In genomic region chr13:46420095-46420494, GRCm38 (mm10) we compare ENCODE assay signal across 9 mouse cellular contexts. TPM values are rescaled to one million over a fixed set of nuclear protein-coding genes. Genes with fewer than 3 reads are reported as not detected.
DNase-seq lines count a peak whose midpoint lies in the region; ATAC-seq lines count a peak whose summit lies in the region.
"Had no signal": no experiment of that assay in that cellular context is flagged by ENCODE, and none has a peak within 500 bp of the region (broad histone marks: within the 10 kb centered on the region; RNA-seq: fewer than 3 reads in every experiment).

No protein-coding gene starts in this region.

- peak overlapping the region; percentile 99 for H3K27ac ChIP-seq in heart, embryonic 11.5 days (ENCODE audit: low read depth, low read length)
- H3K27ac ChIP-seq in embryonic facial prominence, embryonic 10.5 days (replicated peaks) = peak overlapping the region; percentile 54; the same call in 1 of the 2 replicates
- H3K27ac ChIP-seq in hindbrain, embryonic 10.5 days = peak overlapping the region; percentile 91
- H3K27ac ChIP-seq in midbrain, embryonic 14.5 days (replicated peaks; ENCODE audit: low read depth, low read length) = peak overlapping the region; percentile 45; the same call in 1 of the 2 replicates
- H3K27ac ChIP-seq: liver, embryonic 13.5 days had no signal

- H3K9me3 ChIP-seq in heart, embryonic 11.5 days (replicated peaks; ENCODE audit: control insufficient read depth, low read length) = no peaks in the 10 kb centered on the region
- no peaks in the 10 kb centered on the region for H3K9me3 ChIP-seq in embryonic facial prominence, embryonic 10.5 days
- H3K9me3 ChIP-seq in hindbrain, embryonic 10.5 days = no peaks in the 10 kb centered on the region
- no peaks in the 10 kb centered on the region for H3K9me3 ChIP-seq in midbrain, embryonic 14.5 days (ENCODE audit: control insufficient read depth, low read length)
- H3K9me3 ChIP-seq: liver, embryonic 13.5 days had no signal

- peak overlapping the region; percentile 99 for H3K9ac ChIP-seq in heart, embryonic 11.5 days (ENCODE audit: low read depth, low read length)
- H3K9ac ChIP-seq in midbrain, embryonic 14.5 days (replicated peaks; ENCODE audit: low read length) = peak overlapping the region; percentile 72; the same call in 1 of the 2 replicates
- H3K9ac ChIP-seq: liver, embryonic 13.5 days had no signal

- peak overlapping the region; percentile 67 for H3K4me2 ChIP-seq in heart, embryonic 11.5 days
- H3K4me2 ChIP-seq in midbrain, embryonic 14.5 days (ENCODE audit: low read length) = peak overlapping the region; percentile 91
- H3K4me2 ChIP-seq: liver, embryonic 13.5 days had no signal

- no peak for DNase-seq in heart, postnatal 36 days
- no peak for DNase-seq in embryonic facial prominence, embryonic 10.5 days (ENCODE audit: low spot score)
- DNase-seq in hindbrain, embryonic 10.5 days (ENCODE audit: low spot score) = peak; percentile 22
- DNase-seq in midbrain, embryonic 14.5 days = peak; percentile 31
- no peak for DNase-seq in right cerebral cortex, postnatal 25 days
- DNase-seq in frontal cortex, postnatal 36 days (ENCODE audit: low spot score in 2 of 2) = no peak
- DNase-seq: liver, embryonic 13.5 days had no signal

- H3K4me3 ChIP-seq in heart, embryonic 11.5 days (ENCODE audit: low read depth, low read length) = peak overlapping the region; percentile 79
- H3K4me3 ChIP-seq in embryonic facial prominence, embryonic 10.5 days = peak overlapping the region; percentile 70
- peak overlapping the region; percentile 70 for H3K4me3 ChIP-seq in hindbrain, embryonic 10.5 days
- H3K4me3 ChIP-seq in midbrain, embryonic 14.5 days (replicated peaks; ENCODE audit: low read depth, low read length) = peak overlapping the region; percentile 60

- H3K36me3 ChIP-seq in heart, embryonic 11.5 days (ENCODE audit: control insufficient read depth, insufficient read depth, low read length) = no peaks in the 10 kb centered on the region
- H3K36me3 ChIP-seq in embryonic facial prominence, embryonic 10.5 days (replicated peaks) = 0 out of 2 replicates have a peak, but pooled peaks cover 4% of the 10 kb centered on the region
- peaks cover 22% of the 10 kb centered on the region; the same call in 1 of the 2 replicates for H3K36me3 ChIP-seq in hindbrain, embryonic 10.5 days
- no peaks in the 10 kb centered on the region for H3K36me3 ChIP-seq in midbrain, embryonic 14.5 days (ENCODE audit: control insufficient read depth, insufficient read depth, low read length)
- H3K36me3 ChIP-seq: liver, embryonic 13.5 days had no signal

- WGBS in heart, embryonic 11.5 days (ENCODE audit: insufficient replicate concordance) = 13% methylated on average over 3 of the region's 3 CpGs
- 7% methylated on average over 3 of the region's 3 CpGs for WGBS in embryonic facial prominence, embryonic 10.5 days
- 10% methylated on average over 3 of the region's 3 CpGs for WGBS in hindbrain, embryonic 10.5 days
- 9% methylated on average over 3 of the region's 3 CpGs for WGBS in midbrain, embryonic 14.5 days

- intact Hi-C loops in heart, postnatal 36 days (cut with DNase I) = no loop called here

- no peak for ATAC-seq in heart, embryonic 11.5 days (replicated peaks; ENCODE audit: insufficient number of reproducible peaks, low FRiP score, low TSS enrichment)
- ATAC-seq in midbrain, embryonic 14.5 days (ENCODE audit: low FRiP score, low TSS enrichment) = no peak
- ATAC-seq in activated CD4-positive, CD25-positive, alpha-beta regulatory T cell, adult 4 months = no peak

- no peaks in the 10 kb centered on the region; the same call in 1 of the 2 replicates for H3K27me3 ChIP-seq in heart, embryonic 11.5 days (ENCODE audit: control insufficient read depth, insufficient read depth, low read length)
- peaks cover 50% of the 10 kb centered on the region for H3K27me3 ChIP-seq in embryonic facial prominence, embryonic 10.5 days (replicated peaks; ENCODE audit: low read depth, poor library complexity, severe bottlenecking)
- H3K27me3 ChIP-seq in hindbrain, embryonic 10.5 days (ENCODE audit: insufficient read depth, poor library complexity, severe bottlenecking) = peaks cover 27% of the 10 kb centered on the region
- no peaks in the 10 kb centered on the region for H3K27me3 ChIP-seq in midbrain, embryonic 14.5 days (ENCODE audit: control insufficient read depth, insufficient read depth, low read length)

- peaks cover 6% of the 10 kb centered on the region; the same call in 1 of the 2 replicates for H3K4me1 ChIP-seq in heart, embryonic 11.5 days (ENCODE audit: control insufficient read depth, insufficient read depth, low read length)
- H3K4me1 ChIP-seq in embryonic facial prominence, embryonic 10.5 days = peaks cover 21% of the 10 kb centered on the region
- H3K4me1 ChIP-seq in hindbrain, embryonic 10.5 days (replicated peaks) = peaks cover 24% of the 10 kb centered on the region
- H3K4me1 ChIP-seq in midbrain, embryonic 14.5 days (ENCODE audit: control insufficient read depth, insufficient read depth, low read length) = peaks cover 9% of the 10 kb centered on the region; the same call in 1 of the 2 replicates
- H3K4me1 ChIP-seq: liver, embryonic 13.5 days had no signal

RNA-seq across cellular contexts. Expression of gene Rbm24, which starts 1.9 kb away (rescaled TPM):
- 62.3 and 63.1 TPM in 2 replicates for polyA plus RNA-seq in heart, embryonic 11.5 days (2014; fragmentation: Nextera tagmentation; extraction: Ambion mirVana)
- 100 to 1,000 TPM; 181 to 191 TPM for total RNA-seq in heart, postnatal 36 days (2021)
- 0.61 and 0.78 TPM in 2 replicates for polyA plus RNA-seq in embryonic facial prominence, embryonic 10.5 days (2016; fragmentation: Nextera tagmentation; extraction: Ambion mirVana)
- polyA plus RNA-seq in hindbrain, embryonic 10.5 days (2016; fragmentation: Nextera tagmentation; extraction: Ambion mirVana) = 0.97 and 1.2 TPM in 2 replicates
- 3.6 and 4.0 TPM in 2 replicates for polyA plus RNA-seq in midbrain, embryonic 14.5 days (2014; fragmentation: Nextera tagmentation; extraction: Ambion mirVana)
- polyA plus RNA-seq in activated CD4-positive, CD25-positive, alpha-beta regulatory T cell, adult 4 months (2017; shearing (Covaris generic)) = not detected

Comparison
In these comparisons a context has a peak if more than half of its experiments do, and no peak if none do; other contexts are left out.
1. H3K27ac ChIP-seq: peak in every context shown above with its lines; median percentile 99 in heart, embryonic 11.5 days; 91 in hindbrain, embryonic 10.5 days; 54 in embryonic facial prominence, embryonic 10.5 days; 45 in midbrain, embryonic 14.5 days.
2. DNase-seq: peak in hindbrain, embryonic 10.5 days (single experiment) and midbrain, embryonic 14.5 days (single experiment); none in heart, postnatal 36 days (0 of 2), embryonic facial prominence, embryonic 10.5 days (single experiment), right cerebral cortex, postnatal 25 days (single experiment) and frontal cortex, postnatal 36 days (0 of 2).
3. RNA of gene Rbm24, which starts 1.9 kb away (polyA plus RNA-seq): 62.3 to 63.1 TPM in heart, embryonic 11.5 days; 3.6 to 4.0 TPM in midbrain, embryonic 14.5 days, 0.97 to 1.2 TPM in hindbrain, embryonic 10.5 days, 0.61 to 0.78 TPM in embryonic facial prominence, embryonic 10.5 days and not detected in activated CD4-positive, CD25-positive, alpha-beta regulatory T cell, adult 4 months; every median in the first group is over 10 times any median in the second.
4. Peak in every context shown above with its lines, with median percentiles within 50 percentile points of each other: H3K4me3 ChIP-seq.